Mouse (Mus musculus) liver, postnatal 0 days (tissue): ENCODE measurements around the gene Erf.

ENCODE experiments used
- CTCF ChIP-seq: sonication (generic); IDR thresholded peaks from 2 replicates; pipeline ENCODE4 v1.5.1; 2016; ENCODE audit warnings: antibody characterized with exemption, low read depth
- EP300 ChIP-seq: IDR thresholded peaks from 2 replicates; pipeline ENCODE4 v1.6.1; 2016; ENCODE audit warnings: antibody characterized with exemption, low read depth, mild to moderate bottlenecking

DNA sequence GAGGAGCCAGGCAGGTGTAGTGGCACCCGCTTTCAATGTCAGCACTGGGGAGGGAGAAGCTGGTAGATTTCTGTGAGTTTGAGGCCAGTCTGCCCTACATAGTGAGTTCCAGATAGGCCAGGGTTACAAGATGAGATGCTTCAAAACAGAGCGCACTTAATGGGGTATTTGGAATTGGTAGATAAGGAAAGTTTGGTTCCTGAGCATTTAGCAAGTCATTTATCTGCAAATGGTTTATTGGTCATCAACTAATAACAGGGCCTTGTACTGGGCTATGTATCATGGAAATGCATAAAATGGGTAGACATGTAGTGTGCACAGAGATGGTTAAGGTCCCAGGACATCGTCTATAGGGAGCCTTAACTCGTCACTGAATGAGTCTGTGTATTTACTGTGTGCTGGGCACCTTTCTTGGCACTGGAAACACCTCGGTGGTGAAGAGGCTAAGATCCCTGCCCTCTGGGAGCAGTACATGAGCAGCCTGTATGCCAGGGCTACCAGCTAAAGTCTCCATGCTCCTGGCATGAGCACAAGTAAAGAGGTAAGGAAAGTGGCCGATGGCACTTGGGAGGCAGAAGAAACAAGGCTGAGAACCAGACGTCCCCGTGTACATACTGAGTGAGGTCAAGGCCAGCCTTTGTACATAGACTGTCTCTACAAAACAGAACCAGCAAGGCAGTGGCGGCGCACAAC is 28.1 kb downstream of the Erf start:
- no peak for TF ChIP-seq CTCF
- TF ChIP-seq EP300, result peak; percentile 73
